Mouse (Mus musculus) liver, embryonic 15.5 days (tissue): ENCODE results near the gene Zfp280c. TPM values are rescaled to one million over a fixed set of nuclear protein-coding genes. Genes with fewer than 3 reads are reported as not detected.

Experiments
- ATAC-seq: fragments of 200-750 bp; cut with Nextera tagmentation; 2 replicates; pipeline ENCODE4 v1.8.0; 2017; ENCODE audit warnings: moderate number of reproducible peaks, mild to moderate bottlenecking, moderate library complexity; ENCODE audit not compliant: insufficient read depth
- H3K27ac ChIP-seq: fragments of 300-500 bp; sonication (generic); replicated peaks from 2 replicates; pipeline ENCODE4 v1.5.1; 2015; ENCODE audit warnings: mild to moderate bottlenecking, inconsistent platforms
- H3K27me3 ChIP-seq: fragments of 300-500 bp; sonication (generic); 2 replicates; pipeline ENCODE4 v1.6.1; 2015; ENCODE audit warnings: mild to moderate bottlenecking, inconsistent platforms
- H3K36me3 ChIP-seq: fragments of 300-500 bp; sonication (generic); replicated peaks from 2 replicates; pipeline ENCODE4 v1.6.1; 2015; ENCODE audit warnings: moderate library complexity, mild to moderate bottlenecking, inconsistent platforms
- H3K4me1 ChIP-seq: fragments of 300-500 bp; sonication (generic); replicated peaks from 2 replicates; pipeline ENCODE4 v1.6.1; 2015; ENCODE audit warnings: inconsistent platforms
- H3K4me2 ChIP-seq: fragments of 300-500 bp; sonication (generic); 2 replicates; pipeline ENCODE4 v1.6.1; 2015; ENCODE audit warnings: moderate library complexity, mild to moderate bottlenecking, inconsistent platforms
- H3K4me3 ChIP-seq: fragments of 300-500 bp; sonication (generic); replicated peaks from 2 replicates; pipeline ENCODE4 v1.5.1; 2015; ENCODE audit warnings: mild to moderate bottlenecking, inconsistent platforms
- H3K9ac ChIP-seq: fragments of 300-500 bp; sonication (generic); 2 replicates; pipeline ENCODE4 v1.6.1; 2015; ENCODE audit warnings: moderate library complexity, mild to moderate bottlenecking, inconsistent platforms
- H3K9me3 ChIP-seq: fragments of 300-500 bp; sonication (generic); replicated peaks from 2 replicates; pipeline ENCODE4 v1.6.1; 2016; ENCODE audit warnings: inconsistent platforms
- WGBS: fragments of 180-500 bp; shearing (Covaris S2); methylation state at CpG from one replicate; pipeline ENCODE4 v1.1.7; 2015; ENCODE audit warnings: mixed read lengths; ENCODE audit not compliant: insufficient replicate concordance; 5-methylcytosine and 5-hydroxymethylcytosine counted together
- microRNA-seq: library from miRNA; unstranded; fragments of <30 nt; microRNA quantifications from one replicate; pipeline ENCODE4, GENCODE M21; 2016
- polyA plus RNA-seq: library from polyadenylated mRNA; unstranded; fragments of >200 nt; fragmentation: Nextera tagmentation; extraction: Ambion mirVana; gene quantifications from 2 replicates; pipeline ENCODE4 v1.2.1, GENCODE M21; 2015

The Zfp280c gene
- polyA plus RNA-seq, 1 experiment from 2014 or later = 2.3 TPM

DNA sequence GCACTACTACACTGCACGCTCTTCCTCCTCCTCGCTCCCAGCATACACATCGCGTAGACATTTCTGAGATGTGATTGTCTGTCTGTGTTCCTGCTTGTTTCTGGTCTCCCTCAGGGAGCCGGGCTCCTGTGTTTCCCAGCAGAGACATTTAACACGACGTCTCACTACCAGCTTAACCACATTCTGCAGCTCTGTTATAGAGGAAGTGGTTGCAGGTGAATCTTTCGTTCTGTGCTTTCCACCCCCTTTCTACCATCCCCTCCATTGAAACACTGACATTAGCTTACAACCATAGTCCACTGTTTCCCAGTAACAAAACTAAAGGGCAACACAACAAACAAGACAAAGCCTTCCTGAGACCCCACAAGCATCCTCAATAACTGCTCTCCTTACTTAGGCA, 100.5 kb downstream of the Zfp280c start:
- Histone ChIP-seq H3K27me3 (no peaks in the 10 kb centered on the region), H3K4me2 (no peak overlapping the region), H3K9ac (no peak overlapping the region), H3K9me3 (no peaks in the 10 kb centered on the region), H3K4me3 (no peak overlapping the region), H3K36me3 (peaks cover 25% of the 10 kb centered on the region), H3K27ac (no peak overlapping the region), H3K4me1 (no peaks in the 10 kb centered on the region)
- 70% methylated on average over 8 of the region's 8 CpGs for WGBS
- no peak for ATAC-seq

Small RNA genes lying within 50 kb of the gene (microRNA-seq; reads per million reads assigned to microRNA genes)
- not detected for gene Gm27828

Other genes with a start within 250 kb of the Zfp280c start
- gene Elf4, start 131.4 kb downstream of the Zfp280c start, polyA plus RNA-seq = 2.3 and 2.4 TPM in 2 replicates
- gene Aifm1, start 80.9 kb downstream of the Zfp280c start, polyA plus RNA-seq = 55.5 and 59.5 TPM in 2 replicates
- gene Rab33a, start 75.2 kb downstream of the Zfp280c start, polyA plus RNA-seq = 0.39 and 0.48 TPM in 2 replicates
- gene Slc25a14, start 28.9 kb upstream of the Zfp280c start, polyA plus RNA-seq = 3.2 and 3.3 TPM in 2 replicates
- gene Gpr119, start 80.0 kb upstream of the Zfp280c start, polyA plus RNA-seq = not detected in 2 replicates
- 8.6 and 13.1 TPM in 2 replicates for gene Rbmx2, start 100.5 kb upstream of the Zfp280c start, polyA plus RNA-seq